Mouse (Mus musculus) heart, embryonic 14.5 days (tissue): Measurements from ENCODE around the gene Fgr. TPM values are rescaled to one million over a fixed set of nuclear protein-coding genes. Genes with fewer than 3 reads are reported as not detected.

Source experiments
- ATAC-seq: fragments of 200-750 bp; cut with Nextera tagmentation; 2 replicates; pipeline ENCODE4 v1.8.0; 2017; ENCODE audit warnings: low read depth, moderate TSS enrichment; ENCODE audit not compliant: insufficient number of reproducible peaks, insufficient read depth, low FRiP score
- H3K27ac ChIP-seq, 2 experiments: fragments of 200-500 bp in 1 of 2; fragments of 300-500 bp in 1 of 2; sonication (generic) in 1 of 2; replicated peaks in 1 of 2; 2 replicates each; pipeline ENCODE4 v1.5.1; 2012 to 2014; ENCODE audit warnings: low read depth in 2 of 2, low read length in 2 of 2, control low read depth in 1 of 2, mild to moderate bottlenecking in 1 of 2, mixed read lengths in 1 of 2; ENCODE audit not compliant: control insufficient read depth in 1 of 2, insufficient read depth in 1 of 2
- H3K27me3 ChIP-seq: fragments of 300-500 bp; sonication (generic); 2 replicates; pipeline ENCODE4 v1.6.1; 2014; ENCODE audit warnings: mild to moderate bottlenecking, low read length, control low read depth; ENCODE audit not compliant: control insufficient read depth, insufficient read depth
- H3K36me3 ChIP-seq: fragments of 300-500 bp; sonication (generic); 2 replicates; pipeline ENCODE4 v1.6.1; 2014; ENCODE audit warnings: mild to moderate bottlenecking, control low read depth, low read length, mixed read lengths; ENCODE audit not compliant: control insufficient read depth, insufficient read depth
- H3K4me1 ChIP-seq, 2 experiments: fragments of 200-500 bp in 1 of 2; fragments of 300-500 bp in 1 of 2; sonication (generic) in 1 of 2; 2 replicates each; pipeline ENCODE4 v1.6.1; 2012 to 2014; ENCODE audit warnings: low read length in 2 of 2, control low read depth in 1 of 2, mixed read lengths in 1 of 2; ENCODE audit not compliant: control insufficient read depth in 2 of 2, insufficient read depth in 2 of 2
- H3K4me2 ChIP-seq: fragments of 300-500 bp; sonication (generic); 2 replicates; pipeline ENCODE4 v1.6.1; 2014; ENCODE audit warnings: mild to moderate bottlenecking, low read length
- H3K4me3 ChIP-seq, 2 experiments: fragments of 200-500 bp in 1 of 2; fragments of 300-500 bp in 1 of 2; sonication (generic) in 1 of 2; 2 replicates each; pipeline ENCODE4 v1.5.1; 2012 to 2014; ENCODE audit warnings: low read length in 2 of 2, mild to moderate bottlenecking in 2 of 2, control low read depth in 1 of 2, low read depth in 1 of 2, moderate library complexity in 1 of 2; ENCODE audit not compliant: control insufficient read depth in 1 of 2, insufficient read depth in 1 of 2
- H3K9ac ChIP-seq: fragments of 300-500 bp; sonication (generic); 2 replicates; pipeline ENCODE4 v1.6.1; 2014; ENCODE audit warnings: mild to moderate bottlenecking, low read length
- H3K9me3 ChIP-seq: fragments of 300-500 bp; sonication (generic); 2 replicates; pipeline ENCODE4 v1.6.1; 2016; ENCODE audit warnings: low read length, control low read depth; ENCODE audit not compliant: control insufficient read depth
- WGBS: fragments of 180-500 bp; shearing (Covaris S2); extraction: QIAGEN DNeasy Blood & Tissue Kit; methylation state at CpG from one replicate; pipeline ENCODE4 v1.1.7; 2014; 5-methylcytosine and 5-hydroxymethylcytosine counted together
- polyA plus RNA-seq: library from polyadenylated mRNA; unstranded; fragments of >200 nt; fragmentation: Nextera tagmentation; extraction: Ambion mirVana; gene quantifications from 2 replicates; pipeline ENCODE4 v1.2.1, GENCODE M21; 2014

Gene Fgr
- polyA plus RNA-seq, 1 experiment from 2014 or later, result 0.18 TPM

DNA sequence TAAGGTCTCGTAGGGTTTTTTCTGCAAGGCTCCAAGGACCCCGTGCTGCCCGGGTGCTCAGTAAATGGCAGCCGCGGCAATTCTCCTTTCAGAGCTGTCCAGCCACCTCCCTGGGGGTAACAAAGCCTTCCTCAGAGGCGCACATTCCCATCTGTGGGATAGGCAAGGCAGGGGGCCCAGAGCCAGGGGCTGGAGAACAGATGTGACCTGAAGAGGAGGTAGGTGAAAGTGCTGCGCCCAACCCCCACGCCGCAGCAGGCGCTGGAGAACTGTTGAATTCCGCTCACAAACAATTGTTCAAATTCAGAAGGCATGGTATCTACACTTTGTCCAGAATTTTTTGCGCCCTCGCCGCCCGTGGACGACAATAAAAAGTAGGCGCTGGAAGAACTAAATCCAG, 36.7 kb downstream of the Fgr start:
- H3K4me1 ChIP-seq, result peaks cover 23 to 39% of the 10 kb centered on the region in 2 experiments
- no peaks in the 10 kb centered on the region for H3K27me3 ChIP-seq
- H3K4me2 ChIP-seq, result peak overlapping the region; percentile 88
- H3K27ac ChIP-seq, result peak overlapping the region in 1 of 2 experiments; percentile 97; a peak in 1 of 4 replicates
- H3K9me3 ChIP-seq, result no peaks in the 10 kb centered on the region
- H3K4me3 ChIP-seq, result peak overlapping the region; percentile 90 to 97
- 1% methylated on average over 17 of the region's 17 CpGs for whole genome bisulfite sequencing
- no peak for ATAC-seq
- H3K9ac ChIP-seq, result peak overlapping the region; percentile 99
- H3K36me3 ChIP-seq, result no peaks in the 10 kb centered on the region

DNA sequence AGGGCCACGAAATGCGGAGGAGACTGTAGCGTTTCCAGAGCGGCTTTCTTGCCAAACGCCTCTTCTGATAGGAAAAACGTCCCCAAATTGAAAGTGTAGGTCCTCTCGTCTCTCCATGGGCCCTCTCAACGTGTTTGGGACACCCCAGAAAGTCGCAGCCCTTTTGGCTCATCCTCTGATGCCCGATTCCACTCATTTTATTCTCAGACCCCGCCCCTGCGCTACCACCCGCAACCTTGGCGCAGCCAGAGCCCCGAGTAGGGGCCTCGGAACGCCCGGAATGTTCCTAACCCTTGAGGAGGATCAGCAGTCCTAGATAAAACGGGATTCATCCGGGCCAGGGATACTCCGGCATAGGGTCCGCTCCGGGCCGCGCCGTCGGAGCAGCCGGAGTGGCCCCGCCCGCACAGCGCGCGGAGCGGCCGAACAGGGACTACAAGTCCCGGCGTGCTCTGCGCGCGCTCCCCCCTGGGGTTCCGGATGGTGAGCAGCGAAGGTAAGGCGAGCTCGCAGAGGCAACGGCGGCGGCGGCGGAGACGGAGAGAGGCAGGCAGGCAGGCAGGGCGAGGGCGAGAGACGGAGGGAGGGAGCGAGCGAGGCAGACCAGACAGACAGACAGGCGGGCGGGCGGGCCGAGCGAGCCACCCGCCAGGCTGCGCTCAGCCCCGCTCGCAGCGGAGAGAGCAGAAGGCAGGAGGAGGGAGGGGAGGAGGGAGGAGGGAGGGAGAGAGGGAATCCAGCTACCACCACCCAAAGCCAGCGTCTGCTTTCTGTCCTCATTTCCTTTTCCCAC, 37.3 kb downstream of the Fgr start, which contains the start of gene Ahdc1:
Gene Ahdc1 (plus strand): TSS at position 233 of the 793 bp plus-strand sequence.
- Histone ChIP-seq H3K4me3 (peak within 1 kb of the TSS; percentile 90 to 97), H3K9ac (peak within 1 kb of the TSS; percentile 99), H3K9me3 (no peaks in the 10 kb centered on the region), H3K27ac (peak within 1 kb of the TSS; percentile 91 to 97), H3K4me1 (peaks cover 28 to 45% of the 10 kb centered on the region in 2 experiments), H3K4me2 (peak within 1 kb of the TSS; percentile 88), H3K36me3 (no peaks in the 10 kb centered on the region), H3K27me3 (no peaks in the 10 kb centered on the region)
- under 1% methylated on average over 63 of the region's 66 CpGs for WGBS
- ATAC-seq, result peak; percentile 82

DNA sequence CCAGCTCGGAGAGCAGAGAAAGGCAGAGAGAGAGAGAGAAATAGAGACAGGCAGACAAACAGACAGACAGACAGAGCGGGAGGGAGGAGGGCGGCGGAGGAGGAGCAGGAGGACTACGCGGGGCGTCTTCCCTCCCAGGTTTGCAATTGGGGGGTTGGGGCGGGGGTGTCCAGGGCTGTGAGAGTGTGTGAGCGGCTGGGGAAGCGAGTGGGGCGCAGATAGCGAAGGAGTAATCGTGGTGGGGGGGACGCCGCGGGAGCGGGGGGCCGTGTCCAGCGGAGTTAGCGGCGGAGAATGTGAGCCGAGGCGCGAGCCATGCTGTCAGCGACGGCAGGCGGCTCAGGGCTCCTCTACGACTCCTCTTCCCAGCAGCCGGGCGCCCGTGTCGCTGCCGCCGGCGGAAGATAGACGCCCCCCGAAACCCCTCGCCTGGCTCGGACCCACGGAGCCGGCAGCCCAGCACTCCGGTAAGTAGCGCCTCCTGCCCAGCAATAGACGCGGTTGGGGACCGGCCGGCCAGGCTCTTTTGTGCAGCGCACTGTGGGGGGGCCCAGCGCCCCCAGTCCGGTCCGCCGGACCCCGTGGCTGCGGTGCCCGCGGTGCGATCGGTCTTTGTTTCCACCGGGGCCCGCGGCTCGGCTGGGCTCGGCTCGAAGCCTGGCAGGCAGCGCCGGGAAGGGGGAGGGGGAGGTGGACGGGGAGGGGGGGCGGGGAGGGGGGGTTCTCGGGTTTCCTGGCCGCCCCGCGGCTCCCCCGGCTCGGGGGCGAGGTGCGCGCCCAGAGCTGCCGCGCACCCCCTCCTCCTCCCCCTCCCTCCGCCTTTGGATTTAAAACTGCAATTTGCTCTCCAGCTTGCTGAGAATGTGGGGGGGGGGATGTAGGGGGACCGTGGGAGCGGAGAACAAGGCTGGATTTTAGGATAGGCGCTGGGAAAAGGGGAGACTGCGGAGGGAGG, 38.2 kb downstream of the Fgr start:
- Histone ChIP-seq H3K9ac (peak overlapping the region; percentile 99), H3K27ac (peak overlapping the region; percentile 91 to 97), H3K4me1 (peaks cover 36 to 54% of the 10 kb centered on the region in 2 experiments), H3K27me3 (no peaks in the 10 kb centered on the region), H3K36me3 (no peaks in the 10 kb centered on the region), H3K9me3 (no peaks in the 10 kb centered on the region), H3K4me2 (peak overlapping the region; percentile 88), H3K4me3 (peak overlapping the region; percentile 90 to 97)
- WGBS, result under 1% methylated on average over 60 of the region's 84 CpGs
- ATAC-seq, result no peak

DNA sequence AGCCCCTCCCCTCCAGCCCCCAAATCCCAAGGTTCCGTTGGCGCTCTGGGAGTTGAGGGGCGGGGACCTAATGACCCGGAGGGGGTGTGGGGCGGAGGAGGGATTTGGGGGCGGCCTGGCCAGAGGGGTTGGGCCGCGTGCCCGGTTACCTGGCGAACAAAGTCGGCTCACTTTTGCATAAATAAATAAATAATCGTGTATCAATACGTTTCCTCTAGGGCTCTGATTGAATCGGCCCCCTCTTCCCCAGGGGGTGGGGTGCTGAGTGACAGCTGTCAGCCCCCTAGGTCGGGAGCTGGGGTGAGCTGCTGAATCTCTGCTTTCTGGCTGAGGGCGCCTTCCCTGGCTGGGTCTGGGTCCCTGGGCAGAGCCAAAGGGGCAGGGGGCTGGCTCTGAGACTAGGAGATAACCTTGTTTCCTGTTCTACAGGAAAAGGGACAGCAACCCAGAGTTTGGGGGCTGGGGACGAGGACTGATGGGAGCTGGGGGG, 38.9 kb downstream of the Fgr start:
- H3K4me3 ChIP-seq, result peak overlapping the region; percentile 90 to 97

DNA sequence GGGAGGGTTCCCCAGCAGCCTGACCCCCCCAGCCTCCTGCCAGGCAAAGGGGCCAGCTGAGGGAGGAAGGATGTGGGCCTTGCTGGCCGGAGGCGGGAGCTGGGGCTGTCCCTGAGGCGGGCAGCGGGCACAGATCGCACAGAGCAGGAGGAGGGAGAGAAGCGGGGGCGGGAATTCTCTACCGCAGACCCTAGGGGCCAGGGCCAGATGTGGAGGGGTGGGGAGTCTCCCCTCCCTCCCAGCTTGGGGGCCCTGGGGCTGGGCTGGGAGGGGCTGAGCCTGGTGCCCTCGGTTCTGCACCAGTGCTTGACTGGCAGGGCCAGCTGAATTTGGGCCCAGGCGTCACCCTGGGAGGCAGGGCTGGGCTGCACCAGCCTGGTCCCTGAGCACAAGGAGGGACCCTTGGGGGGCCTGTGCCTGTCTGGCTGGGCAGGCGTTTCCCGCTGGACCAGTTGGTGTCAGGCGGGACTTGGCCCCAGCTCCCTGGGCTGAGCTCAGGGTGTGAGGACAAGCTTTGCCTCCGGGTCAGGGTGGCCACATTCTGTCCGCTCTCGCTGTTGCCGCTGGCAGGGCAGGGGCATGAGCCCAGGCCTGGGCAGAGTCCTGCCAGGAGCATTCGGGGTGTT, 39.5 kb downstream of the Fgr start:
- ATAC-seq, result peak; percentile 31

More for the DNA sequence above, 38.9 kb downstream of the Fgr start:
- Histone ChIP-seq H3K9ac (peak overlapping the region; percentile 99), H3K4me2 (peak overlapping the region; percentile 88), H3K9me3 (no peaks in the 10 kb centered on the region), H3K27ac (peak overlapping the region; percentile 50 to 97), H3K36me3 (0 out of 2 replicates have a peak, but pooled peaks cover under 1% of the 10 kb centered on the region), H3K27me3 (no peaks in the 10 kb centered on the region), H3K4me1 (peaks cover 39 to 56% of the 10 kb centered on the region in 2 experiments)
- ATAC-seq, result 0 out of 2 replicates have a peak, but pooled peaks have one; percentile 0
- WGBS, result 1% methylated on average over 12 of the region's 17 CpGs

DNA sequence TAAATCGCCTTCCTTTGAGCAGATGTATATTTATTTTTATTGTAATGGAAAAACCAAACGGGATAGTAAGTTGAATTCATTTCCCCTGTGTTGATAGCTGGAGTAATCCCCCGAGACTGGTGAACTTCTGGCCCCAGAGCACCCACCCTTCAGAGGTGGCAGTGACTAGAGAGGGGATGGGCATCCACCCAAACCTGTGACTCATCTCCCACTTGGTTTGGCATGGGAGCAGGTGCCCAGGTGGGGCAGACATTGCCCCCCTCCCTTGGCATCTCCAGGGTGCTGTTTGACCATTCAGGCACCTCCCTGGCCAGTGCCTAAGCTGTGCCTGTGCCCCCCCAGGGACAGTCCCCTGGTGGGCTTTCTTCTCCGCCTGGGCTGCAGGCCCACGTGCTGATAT, 40.2 kb downstream of the Fgr start:
- H3K9ac ChIP-seq, result peak overlapping the region; percentile 99; the same call in 1 of the 2 replicates
- WGBS, result 37% methylated on average over 5 of the region's 5 CpGs
- H3K4me1 ChIP-seq, result peaks cover 42 to 57% of the 10 kb centered on the region in 2 experiments

More for the DNA sequence above, 39.5 kb downstream of the Fgr start:
- Histone ChIP-seq H3K27ac (peak overlapping the region; percentile 50 to 97), H3K4me1 (peaks cover 42 to 57% of the 10 kb centered on the region in 2 experiments), H3K4me3 (peak overlapping the region; percentile 90 to 97), H3K9me3 (no peaks in the 10 kb centered on the region), H3K36me3 (0 out of 2 replicates have a peak, but pooled peaks cover 5% of the 10 kb centered on the region), H3K9ac (peak overlapping the region; percentile 99), H3K4me2 (peak overlapping the region; percentile 88), H3K27me3 (no peaks in the 10 kb centered on the region)
- 5% methylated on average over 18 of the region's 18 CpGs for WGBS

More for the DNA sequence above, 40.2 kb downstream of the Fgr start:
- Histone ChIP-seq H3K4me2 (peak overlapping the region; percentile 88), H3K36me3 (peaks cover 5% of the 10 kb centered on the region; the same call in 1 of the 2 replicates), H3K4me3 (peak overlapping the region in 1 of 2 experiments; percentile 97; a peak in 2 of 4 replicates), H3K27ac (peak overlapping the region in 1 of 2 experiments; percentile 97; a peak in 2 of 4 replicates), H3K9me3 (no peaks in the 10 kb centered on the region), H3K27me3 (no peaks in the 10 kb centered on the region)
- no peak for ATAC-seq
